Mouse (Mus musculus): ENCODE results near the gene Tmem14c.
A peak's percentile ranks its signal among the peaks of the same experiment; 100 is the strongest.

Tmem14c gene

GRCm38 (mm10) chr13:41015829-41016634 is at the start of gene Tmem14c:
Gene Tmem14c, plus strand, starts transcription at chr13:41016292.
- Histone ChIP-seq H3K4me1 (replicated peaks; ENCODE audit: low read depth, low read length) (peaks cover 50% of the 10 kb centered on the region), H3K9me3 (ENCODE audit: low read length) (no peaks in the 10 kb centered on the region), H3K36me3 (ENCODE audit: insufficient read depth, low read length) (peaks cover 85% of the 10 kb centered on the region), H3K27me3 (ENCODE audit: insufficient read depth, low read length) (no peaks in the 10 kb centered on the region), H3K4me3 (replicated peaks; ENCODE audit: low read length) (peak within 1 kb of the TSS; percentile 87)
- no peak for TF ChIP-seq POU5F1 (IDR thresholded peaks at IDR 0.05; ENCODE audit: borderline replicate concordance, low read length)
- TF ChIP-seq NANOG (IDR thresholded peaks at IDR 0.05; ENCODE audit: borderline replicate concordance, low read length), result no peak
- no peak for TF ChIP-seq CTCF (conservative IDR thresholded peaks at IDR 0.05; ENCODE audit: low read length)

- Histone ChIP-seq H3K27me3 (ENCODE audit: insufficient read depth, low read length) (no peaks in the 10 kb centered on the region), H3K4me3 (replicated peaks; ENCODE audit: low read length) (no peak overlapping the region), H3K9me3 (ENCODE audit: low read length) (no peaks in the 10 kb centered on the region), H3K36me3 (ENCODE audit: insufficient read depth, low read length) (no peaks in the 10 kb centered on the region), H3K4me1 (replicated peaks; ENCODE audit: low read depth, low read length) (peaks cover 58% of the 10 kb centered on the region)
- TF ChIP-seq POU5F1 (IDR thresholded peaks at IDR 0.05; ENCODE audit: borderline replicate concordance, low read length) (no peak), NANOG (IDR thresholded peaks at IDR 0.05; ENCODE audit: borderline replicate concordance, low read length) (no peak), CTCF (conservative IDR thresholded peaks at IDR 0.05; ENCODE audit: low read length) (no peak)
These were observed 48.5 kb upstream of the Tmem14c start for GRCm38 (mm10) chr13:40967609-40968008.

- Histone ChIP-seq H3K27me3 (ENCODE audit: insufficient read depth, low read length) (no peaks in the 10 kb centered on the region), H3K4me3 (replicated peaks; ENCODE audit: low read length) (no peak overlapping the region), H3K4me1 (replicated peaks; ENCODE audit: low read depth, low read length) (peaks cover 66% of the 10 kb centered on the region), H3K9me3 (ENCODE audit: low read length) (peaks cover 4% of the 10 kb centered on the region; the same call in 1 of the 2 replicates), H3K36me3 (ENCODE audit: insufficient read depth, low read length) (no peaks in the 10 kb centered on the region)
- no peak for TF ChIP-seq NANOG (IDR thresholded peaks at IDR 0.05; ENCODE audit: borderline replicate concordance, low read length)
- no peak for TF ChIP-seq POU5F1 (IDR thresholded peaks at IDR 0.05; ENCODE audit: borderline replicate concordance, low read length)
- no peak for TF ChIP-seq CTCF (conservative IDR thresholded peaks at IDR 0.05; ENCODE audit: low read length)
These were observed 47.5 kb upstream of the Tmem14c start for GRCm38 (mm10) chr13:40968564-40968963.

- H3K27me3 ChIP-seq (ENCODE audit: insufficient read depth, low read length), result no peaks in the 10 kb centered on the region
- no peaks in the 10 kb centered on the region for H3K36me3 ChIP-seq (ENCODE audit: insufficient read depth, low read length)
- H3K4me1 ChIP-seq (replicated peaks; ENCODE audit: low read depth, low read length), result peaks cover 66% of the 10 kb centered on the region
- TF ChIP-seq CTCF (conservative IDR thresholded peaks at IDR 0.05; ENCODE audit: low read length), result no peak
- TF ChIP-seq POU5F1 (IDR thresholded peaks at IDR 0.05; ENCODE audit: borderline replicate concordance, low read length), result no peak
- TF ChIP-seq NANOG (IDR thresholded peaks at IDR 0.05; ENCODE audit: borderline replicate concordance, low read length), result no peak
- peaks cover 5% of the 10 kb centered on the region; the same call in 1 of the 2 replicates for H3K9me3 ChIP-seq (ENCODE audit: low read length)
- no peak overlapping the region for H3K4me3 ChIP-seq (replicated peaks; ENCODE audit: low read length)
These were observed 46.2 kb upstream of the Tmem14c start for GRCm38 (mm10) chr13:40969761-40970390.

- Histone ChIP-seq H3K36me3 (ENCODE audit: insufficient read depth, low read length) (no peaks in the 10 kb centered on the region), H3K4me1 (replicated peaks; ENCODE audit: low read depth, low read length) (peaks cover 59% of the 10 kb centered on the region), H3K27me3 (ENCODE audit: insufficient read depth, low read length) (no peaks in the 10 kb centered on the region), H3K4me3 (replicated peaks; ENCODE audit: low read length) (no peak overlapping the region), H3K9me3 (ENCODE audit: low read length) (peaks cover 5% of the 10 kb centered on the region; the same call in 1 of the 2 replicates)
- TF ChIP-seq CTCF (conservative IDR thresholded peaks at IDR 0.05; ENCODE audit: low read length) (no peak), NANOG (IDR thresholded peaks at IDR 0.05; ENCODE audit: borderline replicate concordance, low read length) (no peak), POU5F1 (IDR thresholded peaks at IDR 0.05; ENCODE audit: borderline replicate concordance, low read length) (no peak)
These were observed 44.8 kb upstream of the Tmem14c start for GRCm38 (mm10) chr13:40971261-40971660.

- Histone ChIP-seq H3K4me1 (replicated peaks; ENCODE audit: low read depth, low read length) (peaks cover 62% of the 10 kb centered on the region), H3K27me3 (ENCODE audit: insufficient read depth, low read length) (no peaks in the 10 kb centered on the region), H3K4me3 (replicated peaks; ENCODE audit: low read length) (no peak overlapping the region)
These were observed 44.3 kb upstream of the Tmem14c start for GRCm38 (mm10) chr13:40971831-40972230.

GRCm38 (mm10) chr13:40972976-40973375 is 43.1 kb upstream of the Tmem14c start:
- Histone ChIP-seq H3K36me3 (ENCODE audit: insufficient read depth, low read length) (no peaks in the 10 kb centered on the region), H3K4me3 (replicated peaks; ENCODE audit: low read length) (no peak overlapping the region), H3K9me3 (ENCODE audit: low read length) (peaks cover 5% of the 10 kb centered on the region; the same call in 1 of the 2 replicates), H3K27me3 (ENCODE audit: insufficient read depth, low read length) (no peaks in the 10 kb centered on the region), H3K4me1 (replicated peaks; ENCODE audit: low read depth, low read length) (peaks cover 61% of the 10 kb centered on the region)
- TF ChIP-seq CTCF (conservative IDR thresholded peaks at IDR 0.05; ENCODE audit: low read length) (no peak), POU5F1 (IDR thresholded peaks at IDR 0.05; ENCODE audit: borderline replicate concordance, low read length) (no peak), NANOG (IDR thresholded peaks at IDR 0.05; ENCODE audit: borderline replicate concordance, low read length) (no peak)

More at GRCm38 (mm10) chr13:40971831-40972230, 44.3 kb upstream of the Tmem14c start:
- no peak for TF ChIP-seq CTCF (conservative IDR thresholded peaks at IDR 0.05; ENCODE audit: low read length)
- no peak for TF ChIP-seq POU5F1 (IDR thresholded peaks at IDR 0.05; ENCODE audit: borderline replicate concordance, low read length)
- TF ChIP-seq NANOG (IDR thresholded peaks at IDR 0.05; ENCODE audit: borderline replicate concordance, low read length), result no peak
- H3K36me3 ChIP-seq (ENCODE audit: insufficient read depth, low read length), result no peaks in the 10 kb centered on the region
- peaks cover 5% of the 10 kb centered on the region; the same call in 1 of the 2 replicates for H3K9me3 ChIP-seq (ENCODE audit: low read length)

GRCm38 (mm10) chr13:40977609-40978008 is 38.5 kb upstream of the Tmem14c start:
- no peak for TF ChIP-seq POU5F1 (IDR thresholded peaks at IDR 0.05; ENCODE audit: borderline replicate concordance, low read length)
- no peak for TF ChIP-seq NANOG (IDR thresholded peaks at IDR 0.05; ENCODE audit: borderline replicate concordance, low read length)
- TF ChIP-seq CTCF (conservative IDR thresholded peaks at IDR 0.05; ENCODE audit: low read length), result peak; percentile 92
- Histone ChIP-seq H3K4me3 (replicated peaks; ENCODE audit: low read length) (no peak overlapping the region), H3K9me3 (ENCODE audit: low read length) (peaks cover 5% of the 10 kb centered on the region; the same call in 1 of the 2 replicates), H3K27me3 (ENCODE audit: insufficient read depth, low read length) (no peaks in the 10 kb centered on the region), H3K4me1 (replicated peaks; ENCODE audit: low read depth, low read length) (peaks cover 33% of the 10 kb centered on the region), H3K36me3 (ENCODE audit: insufficient read depth, low read length) (no peaks in the 10 kb centered on the region)

Data from E14TG2a.4 (cell line).